Mouse (Mus musculus) embryonic fibroblast, embryonic 13.5 days (primary cell): ENCODE results near the gene Adgra1.

Experiments used
- CTCF ChIP-seq: IDR thresholded peaks from 2 replicates; pipeline ENCODE4 v1.5.1; 2011; ENCODE audit warnings: mild to moderate bottlenecking, control low read depth, low read length, moderate library complexity, borderline replicate concordance; ENCODE audit not compliant: insufficient read depth
- POLR2A ChIP-seq: IDR thresholded peaks from 2 replicates; pipeline ENCODE4 v1.6.1; 2011; ENCODE audit warnings: low read depth, mild to moderate bottlenecking, control low read depth, low read length, moderate library complexity

DNA sequence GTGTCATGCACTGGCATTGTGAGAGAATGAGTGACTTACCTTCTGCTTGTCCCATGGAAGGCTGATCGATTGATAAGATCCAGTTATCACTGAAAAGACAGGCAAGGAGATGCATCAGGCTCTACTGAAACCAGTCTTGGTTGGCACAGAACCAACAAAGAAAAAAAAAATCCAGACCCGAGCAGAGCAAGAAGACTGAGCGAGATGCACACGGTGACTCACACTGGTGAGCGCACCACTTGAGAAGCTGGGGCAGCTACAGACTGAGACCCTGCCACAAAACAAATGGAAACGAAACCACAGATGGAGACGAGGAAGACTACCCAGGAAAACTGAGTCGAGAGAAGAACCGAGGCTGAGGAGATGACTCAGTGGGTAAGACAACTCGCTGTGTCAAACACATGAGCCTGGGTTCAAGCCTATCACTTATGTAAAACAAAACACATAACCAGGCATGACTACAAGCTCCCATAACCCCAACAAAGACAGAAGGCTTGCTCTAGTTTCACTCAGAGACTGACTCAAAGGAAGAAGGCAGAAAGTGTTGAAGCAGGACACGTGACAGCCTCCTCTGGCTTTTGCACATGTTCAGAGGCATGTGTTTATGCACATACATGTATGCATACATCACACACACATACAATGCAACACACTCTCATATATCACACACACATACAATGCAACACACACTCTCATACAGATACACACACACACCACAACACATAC lies 6.6 kb downstream of the Adgra1 start:
- no peak for TF ChIP-seq CTCF
- TF ChIP-seq POLR2A = no peak
